Mouse (Mus musculus) frontal cortex, postnatal 36 days (tissue): ENCODE measurements around the gene Fgfrl1.

ENCODE experiments used
- DNase-seq, 2 experiments: peaks; one replicate each; pipeline ENCODE4 v3.0.0; 2022; ENCODE audit warnings: low spot score in 2 of 2

The Fgfrl1 gene

GRCm38 (mm10) chr5:108692271-108692670, at the start of gene Fgfrl1:
Fgfrl1 (plus strand) TSS chr5:108692382.
- no peak for DNase-seq

- no peak for DNase-seq
Observed at GRCm38 (mm10) chr5:108643674-108644073, 48.5 kb upstream of the Fgfrl1 start.

- DNase-seq, result peak in 1 of 2 experiments; percentile 40
Observed at GRCm38 (mm10) chr5:108645651-108646342, 46.4 kb upstream of the Fgfrl1 start.

- no peak for DNase-seq
Observed at GRCm38 (mm10) chr5:108646343-108646660, 45.9 kb upstream of the Fgfrl1 start.

GRCm38 (mm10) chr5:108647311-108647710, 44.9 kb upstream of the Fgfrl1 start:
- DNase-seq, result no peak

- no peak for DNase-seq
Observed at GRCm38 (mm10) chr5:108647820-108648465, 44.2 kb upstream of the Fgfrl1 start.

- no peak for DNase-seq
Observed at GRCm38 (mm10) chr5:108648937-108649576, 43.1 kb upstream of the Fgfrl1 start.

- DNase-seq, result no peak
Observed at GRCm38 (mm10) chr5:108650341-108650740, 41.8 kb upstream of the Fgfrl1 start.

GRCm38 (mm10) chr5:108651136-108651720, 41.0 kb upstream of the Fgfrl1 start:
- DNase-seq, result no peak

- peak in 1 of 2 experiments; percentile 67 for DNase-seq
Observed at GRCm38 (mm10) chr5:108651823-108652222, 40.4 kb upstream of the Fgfrl1 start.

- no peak for DNase-seq
Observed at GRCm38 (mm10) chr5:108653341-108653740, 38.8 kb upstream of the Fgfrl1 start.

GRCm38 (mm10) chr5:108654444-108654990, 37.7 kb upstream of the Fgfrl1 start:
- no peak for DNase-seq

- no peak for DNase-seq
Observed at GRCm38 (mm10) chr5:108655381-108655780, 36.8 kb upstream of the Fgfrl1 start.

- DNase-seq, result no peak
Observed at GRCm38 (mm10) chr5:108655891-108656650, 36.1 kb upstream of the Fgfrl1 start.

- DNase-seq, result no peak
Observed at GRCm38 (mm10) chr5:108657406-108657805, 34.8 kb upstream of the Fgfrl1 start.

GRCm38 (mm10) chr5:108658611-108659010, 33.6 kb upstream of the Fgfrl1 start:
- DNase-seq, result no peak

GRCm38 (mm10) chr5:108659698-108660631, 32.2 kb upstream of the Fgfrl1 start, which contains the start of gene Idua:
Idua (plus strand) TSS chr5:108660331.
- DNase-seq, result no peak

GRCm38 (mm10) chr5:108660632-108661268, 31.4 kb upstream of the Fgfrl1 start:
- peak; percentile 90 to 91 for DNase-seq

- DNase-seq, result no peak
Observed at GRCm38 (mm10) chr5:108662772-108663171, 29.4 kb upstream of the Fgfrl1 start.

GRCm38 (mm10) chr5:108665066-108665465, 27.1 kb upstream of the Fgfrl1 start:
- no peak for DNase-seq
